Mouse (Mus musculus): Measurements from ENCODE around the gene Tpgs1. TPM values are rescaled to one million over a fixed set of nuclear protein-coding genes. Genes with fewer than 3 reads are reported as not detected.

Gene Tpgs1
- polyA plus RNA-seq, 1 experiment from 2014 or later = 76.6 TPM

Other genes with a start within 250 kb of the Tpgs1 start
- gene Vmn2r83, start 200.6 kb upstream of the Tpgs1 start, polyA plus RNA-seq (2015; fragmentation: Nextera tagmentation; extraction: Ambion mirVana) = not detected in 2 replicates
- gene Plpp2, start 135.6 kb upstream of the Tpgs1 start, polyA plus RNA-seq (2015; fragmentation: Nextera tagmentation; extraction: Ambion mirVana) = 9.0 and 11.6 TPM in 2 replicates
- gene Mier2, start 114.2 kb upstream of the Tpgs1 start, polyA plus RNA-seq (2015; fragmentation: Nextera tagmentation; extraction: Ambion mirVana) = 59.8 and 68.5 TPM in 2 replicates
- gene Theg, start 82.0 kb upstream of the Tpgs1 start, polyA plus RNA-seq (2015; fragmentation: Nextera tagmentation; extraction: Ambion mirVana) = not detected in 2 replicates
- 0.25 and 0.32 TPM in 2 replicates for gene C2cd4c, start 55.3 kb upstream of the Tpgs1 start, polyA plus RNA-seq (2015; fragmentation: Nextera tagmentation; extraction: Ambion mirVana)
- gene Shc2, start 31.5 kb upstream of the Tpgs1 start, polyA plus RNA-seq (2015; fragmentation: Nextera tagmentation; extraction: Ambion mirVana) = 12.3 and 16.0 TPM in 2 replicates
- 0.28 TPM in 1 of 2 replicates, not detected in the other for gene Odf3l2, start 23.6 kb upstream of the Tpgs1 start, polyA plus RNA-seq (2015; fragmentation: Nextera tagmentation; extraction: Ambion mirVana)
- 0.57 and 1.0 TPM in 2 replicates for gene Madcam1, start 4.8 kb upstream of the Tpgs1 start, polyA plus RNA-seq (2015; fragmentation: Nextera tagmentation; extraction: Ambion mirVana)
- 61.1 and 71.1 TPM in 2 replicates for gene Cdc34, start 12.8 kb downstream of the Tpgs1 start, polyA plus RNA-seq (2015; fragmentation: Nextera tagmentation; extraction: Ambion mirVana)
- gene Gzmm, start 19.7 kb downstream of the Tpgs1 start, polyA plus RNA-seq (2015; fragmentation: Nextera tagmentation; extraction: Ambion mirVana) = 1.7 and 1.8 TPM in 2 replicates
- gene Bsg, start 35.1 kb downstream of the Tpgs1 start, polyA plus RNA-seq (2015; fragmentation: Nextera tagmentation; extraction: Ambion mirVana) = 726 and 729 TPM in 2 replicates
- gene Hcn2, start 47.3 kb downstream of the Tpgs1 start, polyA plus RNA-seq (2015; fragmentation: Nextera tagmentation; extraction: Ambion mirVana) = 0.39 and 0.52 TPM in 2 replicates
- 47.1 and 50.0 TPM in 2 replicates for gene Polrmt, start 77.2 kb downstream of the Tpgs1 start, polyA plus RNA-seq (2015; fragmentation: Nextera tagmentation; extraction: Ambion mirVana)
- 0.25 and 0.73 TPM in 2 replicates for gene Fgf22, start 85.7 kb downstream of the Tpgs1 start, polyA plus RNA-seq (2015; fragmentation: Nextera tagmentation; extraction: Ambion mirVana)
- 85.8 and 87.2 TPM in 2 replicates for gene Rnf126, start 97.6 kb downstream of the Tpgs1 start, polyA plus RNA-seq (2015; fragmentation: Nextera tagmentation; extraction: Ambion mirVana)
- 1.1 and 1.4 TPM in 2 replicates for gene Fstl3, start 107.9 kb downstream of the Tpgs1 start, polyA plus RNA-seq (2015; fragmentation: Nextera tagmentation; extraction: Ambion mirVana)
- 0.36 and 0.62 TPM in 2 replicates for gene Prss57, start 121.6 kb downstream of the Tpgs1 start, polyA plus RNA-seq (2015; fragmentation: Nextera tagmentation; extraction: Ambion mirVana)
- 327 and 349 TPM in 2 replicates for gene Palm, start 124.2 kb downstream of the Tpgs1 start, polyA plus RNA-seq (2015; fragmentation: Nextera tagmentation; extraction: Ambion mirVana)
- gene Misp, start 151.6 kb downstream of the Tpgs1 start, polyA plus RNA-seq (2015; fragmentation: Nextera tagmentation; extraction: Ambion mirVana) = 0.48 and 1.2 TPM in 2 replicates
- gene Ptbp1, start 185.1 kb downstream of the Tpgs1 start, polyA plus RNA-seq (2015; fragmentation: Nextera tagmentation; extraction: Ambion mirVana) = 98.3 and 107 TPM in 2 replicates
- gene Prtn3, start 205.1 kb downstream of the Tpgs1 start, polyA plus RNA-seq (2015; fragmentation: Nextera tagmentation; extraction: Ambion mirVana) = 12.4 and 15.3 TPM in 2 replicates
- 415 and 495 TPM in 2 replicates for gene Plppr3, start 205.3 kb downstream of the Tpgs1 start, polyA plus RNA-seq (2015; fragmentation: Nextera tagmentation; extraction: Ambion mirVana)
- not detected in 2 replicates for gene Elane, start 216.9 kb downstream of the Tpgs1 start, polyA plus RNA-seq (2015; fragmentation: Nextera tagmentation; extraction: Ambion mirVana)
- gene Cfd, start 221.5 kb downstream of the Tpgs1 start, polyA plus RNA-seq (2015; fragmentation: Nextera tagmentation; extraction: Ambion mirVana) = not detected in 2 replicates
- gene Med16, start 239.6 kb downstream of the Tpgs1 start, polyA plus RNA-seq (2015; fragmentation: Nextera tagmentation; extraction: Ambion mirVana) = 53.8 and 54.0 TPM in 2 replicates
- gene Gm26602, start 241.5 kb downstream of the Tpgs1 start, polyA plus RNA-seq (2015; fragmentation: Nextera tagmentation; extraction: Ambion mirVana) = 17.7 and 36.3 TPM in 2 replicates
- 2.7 and 3.6 TPM in 2 replicates for gene Kiss1r, start 247.6 kb downstream of the Tpgs1 start, polyA plus RNA-seq (2015; fragmentation: Nextera tagmentation; extraction: Ambion mirVana)

Measured in forebrain, embryonic 16.5 days (tissue).